Mouse (Mus musculus) bone marrow macrophage, adult 2 months (primary cell): ENCODE measurements around the gene Enah. TPM values are rescaled to one million over a fixed set of nuclear protein-coding genes. Genes with fewer than 3 reads are reported as not detected.

ENCODE experiments used
- H3K27ac ChIP-seq: 2 replicates; pipeline ENCODE4 v1.5.1; 2012; ENCODE audit warnings: low read depth, low read length; ENCODE audit not compliant: insufficient read depth
- H3K4me1 ChIP-seq: 2 replicates; pipeline ENCODE4 v1.6.1; 2012; ENCODE audit warnings: low read length; ENCODE audit not compliant: control insufficient read depth, insufficient read depth
- H3K4me3 ChIP-seq: 2 replicates; pipeline ENCODE4 v1.5.1; 2012; ENCODE audit warnings: mild to moderate bottlenecking, low read length, moderate library complexity; ENCODE audit not compliant: insufficient read depth
- CTCF ChIP-seq: IDR thresholded peaks from 2 replicates; pipeline ENCODE4 v1.5.1; 2012; ENCODE audit warnings: low read depth, mild to moderate bottlenecking, low read length, moderate library complexity
- POLR2A ChIP-seq: IDR thresholded peaks from 2 replicates; pipeline ENCODE4 v1.6.1; 2012; ENCODE audit warnings: mild to moderate bottlenecking, low read depth, low read length, borderline replicate concordance
- polyA plus RNA-seq: library from polyadenylated mRNA; stranded (reverse); fragments of >200 nt; gene quantifications from 2 replicates; pipeline ENCODE4 v1.2.4, GENCODE M21; 2012; ENCODE audit not compliant: missing spikeins, insufficient read depth, insufficient read length

Gene Enah
- polyA plus RNA-seq, 1 experiment = 3.5 TPM

DNA sequence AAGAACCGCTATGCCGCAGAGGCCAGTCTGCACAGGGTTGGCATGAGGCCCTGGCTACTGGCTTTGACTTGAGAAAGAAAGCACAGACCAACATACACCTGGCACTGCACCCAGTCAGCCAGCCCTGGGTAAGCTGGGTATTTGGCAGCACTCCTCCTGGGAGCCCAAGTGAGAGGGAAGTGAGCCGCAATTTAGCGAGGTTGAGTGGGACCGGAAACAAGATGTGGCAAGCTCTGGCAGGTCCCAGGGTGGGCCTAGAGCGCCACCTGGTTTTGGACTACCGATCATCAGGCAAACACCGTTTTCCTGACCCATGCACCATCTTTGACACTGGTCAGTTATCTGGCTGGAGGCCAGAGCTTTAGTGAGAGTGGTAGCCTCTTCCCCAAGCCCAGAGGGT, 138.3 kb downstream of the Enah start:
- no peak overlapping the region for H3K27ac ChIP-seq
- H3K4me1 ChIP-seq = peaks cover 5% of the 10 kb centered on the region
- TF ChIP-seq CTCF (peak; percentile 40; the same call in 1 of the 2 replicates), POLR2A (0 out of 2 replicates have a peak, but pooled peaks have one; percentile 1)

DNA sequence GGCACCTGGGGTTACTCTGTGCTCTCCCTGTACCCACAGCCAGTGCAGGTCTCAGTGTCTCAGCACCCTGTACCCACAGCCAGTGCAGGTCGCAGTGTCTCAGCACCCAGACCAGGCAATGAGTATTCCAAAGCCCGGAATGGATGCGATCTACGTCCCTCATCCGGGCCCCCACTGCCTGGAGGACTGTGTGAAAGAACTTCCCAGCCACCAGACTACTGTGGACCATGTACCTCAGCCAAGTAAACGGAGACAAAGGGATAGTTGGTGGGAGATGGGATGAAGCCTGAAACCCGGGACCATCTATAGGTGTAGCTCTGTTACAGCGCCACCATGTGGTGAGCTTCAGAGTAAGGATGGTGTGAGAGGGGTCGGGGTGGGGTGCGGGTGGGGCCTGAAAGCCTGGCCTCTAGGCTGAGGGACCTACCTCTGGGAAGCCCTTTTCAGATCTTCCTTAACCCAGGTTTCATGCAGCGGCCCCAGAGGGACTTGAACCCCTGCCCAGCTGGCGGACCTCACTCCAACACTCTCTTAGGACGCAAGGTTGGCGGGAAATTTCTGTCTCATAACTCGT, 139.0 kb downstream of the Enah start:
- H3K4me3 ChIP-seq = no peak overlapping the region
- no peak overlapping the region for H3K27ac ChIP-seq
- H3K4me1 ChIP-seq = peaks cover 5% of the 10 kb centered on the region
- TF ChIP-seq CTCF (0 out of 2 replicates have a peak, but pooled peaks have one; percentile 20), POLR2A (no peak)

More for the DNA sequence above, 138.3 kb downstream of the Enah start:
- H3K4me3 ChIP-seq = no peak overlapping the region

DNA sequence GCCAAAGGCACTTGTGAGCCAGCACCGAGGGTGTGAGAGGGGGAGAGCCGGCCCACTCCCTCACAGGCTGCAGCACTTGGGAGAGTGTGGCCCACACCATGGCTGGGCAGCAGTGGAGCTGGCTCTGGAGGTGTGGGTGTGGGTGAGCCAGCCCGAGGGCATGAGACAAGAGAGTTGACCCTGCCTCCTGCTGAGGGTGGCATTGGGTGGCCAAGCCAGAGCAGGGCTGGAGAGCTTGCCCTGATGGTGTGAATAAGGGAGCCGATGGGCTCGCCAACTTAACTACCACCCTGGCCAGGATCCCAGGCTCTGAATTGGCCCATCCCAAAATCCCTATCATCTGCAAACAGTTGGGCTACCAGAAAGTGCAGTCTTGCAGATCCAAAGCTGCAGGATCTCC, 141.4 kb downstream of the Enah start:
- H3K27ac ChIP-seq = no peak overlapping the region
- H3K4me3 ChIP-seq = no peak overlapping the region
- H3K4me1 ChIP-seq = peaks cover 5% of the 10 kb centered on the region
- TF ChIP-seq CTCF (no peak), POLR2A (no peak)

DNA sequence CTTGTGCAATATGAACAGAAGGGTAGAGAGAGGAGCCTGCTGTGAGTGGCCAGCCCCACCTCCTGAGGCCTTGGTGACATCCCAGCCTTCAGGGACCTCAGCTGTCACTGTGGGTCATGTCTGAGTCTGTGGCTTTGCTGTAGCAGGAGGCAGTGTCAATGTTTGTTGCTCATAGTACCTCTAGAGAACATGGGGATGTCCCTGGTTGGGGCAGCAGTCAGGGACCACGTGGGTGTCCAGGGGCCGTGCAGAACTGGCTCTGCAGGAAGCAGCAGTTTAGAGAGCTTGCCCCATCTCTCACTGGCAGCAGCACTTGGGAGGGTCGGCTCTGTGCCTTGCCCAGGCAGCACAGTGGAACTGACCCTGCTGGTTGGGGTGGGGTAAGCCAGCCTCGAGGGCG, 142.7 kb downstream of the Enah start:
- no peak overlapping the region for H3K27ac ChIP-seq
- H3K4me3 ChIP-seq = no peak overlapping the region
- TF ChIP-seq POLR2A = no peak
- no peak for TF ChIP-seq CTCF
- H3K4me1 ChIP-seq = peaks cover 5% of the 10 kb centered on the region

DNA sequence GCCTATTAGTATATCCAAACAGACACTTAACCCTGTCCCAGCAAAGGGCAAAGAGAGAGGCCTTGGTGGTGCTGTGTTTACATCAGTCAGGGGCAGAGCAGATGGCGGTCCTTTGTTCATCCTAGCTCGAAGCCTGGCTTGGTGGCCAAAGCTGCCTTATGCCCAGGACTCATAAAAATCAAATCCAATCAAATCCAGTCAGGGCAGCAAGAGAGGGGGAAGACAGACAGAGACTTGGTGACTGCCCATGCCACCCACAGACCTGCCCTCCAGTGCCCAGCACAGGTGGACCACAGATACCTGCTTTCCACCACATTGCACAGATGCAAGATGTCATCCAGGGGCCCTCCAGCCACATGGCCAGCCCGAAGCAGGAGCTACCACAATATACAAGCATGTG, 143.1 kb downstream of the Enah start:
- Histone ChIP-seq H3K27ac (no peak overlapping the region), H3K4me1 (peaks cover 3% of the 10 kb centered on the region), H3K4me3 (no peak overlapping the region)
- no peak for TF ChIP-seq POLR2A
- no peak for TF ChIP-seq CTCF

DNA sequence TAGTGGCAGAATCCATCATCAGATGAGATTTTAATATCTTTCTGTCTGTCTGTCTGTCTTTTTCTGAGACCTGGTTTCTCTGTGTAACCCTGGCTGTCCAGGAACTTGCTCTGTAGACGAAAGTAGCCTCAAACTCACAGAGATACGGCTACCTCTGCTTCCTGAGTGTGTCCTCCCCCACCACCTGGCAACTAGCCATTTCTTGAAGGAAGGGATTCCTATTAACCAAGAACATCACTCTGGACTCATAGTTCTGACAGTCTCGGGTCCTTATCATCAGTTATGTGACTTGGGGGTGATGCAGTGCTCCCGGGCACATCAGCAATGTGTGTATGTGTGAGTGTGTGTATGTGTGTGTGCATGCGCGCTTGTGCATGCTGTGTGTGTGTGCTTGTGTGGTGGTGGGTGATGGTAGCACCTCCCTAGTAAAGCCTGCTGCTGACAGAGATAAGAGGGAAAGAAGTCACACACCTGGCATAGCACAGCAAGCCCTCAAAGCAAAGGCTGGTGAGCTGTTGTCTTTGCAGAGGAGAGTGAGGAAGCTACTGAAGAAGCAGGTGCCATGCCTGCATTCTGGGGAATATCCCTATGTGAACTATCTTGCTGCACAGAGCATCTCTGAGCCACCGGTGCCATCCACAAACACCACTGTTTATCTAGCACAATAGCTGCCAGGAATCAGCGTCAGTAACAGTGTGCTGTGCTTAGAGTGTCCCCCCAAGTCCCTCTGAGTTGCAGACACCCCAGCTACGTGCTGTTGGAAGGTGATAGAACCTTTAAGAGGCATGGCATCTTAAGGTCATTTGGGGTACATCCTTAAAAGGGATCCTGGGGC, 146.5 kb downstream of the Enah start:
- no peak for TF ChIP-seq POLR2A
- no peak for TF ChIP-seq CTCF
- H3K27ac ChIP-seq = no peak overlapping the region
- H3K4me3 ChIP-seq = no peak overlapping the region
- H3K4me1 ChIP-seq = no peaks in the 10 kb centered on the region

DNA sequence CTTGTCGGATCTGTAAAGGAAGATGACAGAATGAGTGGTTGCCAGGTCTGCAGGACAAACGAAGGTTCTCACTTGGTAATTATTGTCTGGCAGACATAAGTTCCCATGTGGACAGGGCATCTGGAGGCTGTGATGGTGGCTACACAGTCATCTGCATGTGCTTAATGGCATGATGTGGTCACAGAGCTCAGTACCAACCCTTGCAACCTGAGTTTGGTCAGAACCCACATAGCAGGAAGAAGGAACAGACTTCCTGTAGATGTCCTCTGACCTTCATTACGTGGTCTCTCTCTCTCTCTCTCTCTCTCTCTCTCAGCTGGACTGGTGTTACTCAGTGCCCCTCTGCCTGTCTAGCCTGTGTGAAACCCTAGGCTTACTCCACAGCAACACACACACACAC, 147.2 kb downstream of the Enah start:
- H3K27ac ChIP-seq = no peak overlapping the region
- H3K4me3 ChIP-seq = no peak overlapping the region
- no peaks in the 10 kb centered on the region for H3K4me1 ChIP-seq
- no peak for TF ChIP-seq CTCF
- no peak for TF ChIP-seq POLR2A

DNA sequence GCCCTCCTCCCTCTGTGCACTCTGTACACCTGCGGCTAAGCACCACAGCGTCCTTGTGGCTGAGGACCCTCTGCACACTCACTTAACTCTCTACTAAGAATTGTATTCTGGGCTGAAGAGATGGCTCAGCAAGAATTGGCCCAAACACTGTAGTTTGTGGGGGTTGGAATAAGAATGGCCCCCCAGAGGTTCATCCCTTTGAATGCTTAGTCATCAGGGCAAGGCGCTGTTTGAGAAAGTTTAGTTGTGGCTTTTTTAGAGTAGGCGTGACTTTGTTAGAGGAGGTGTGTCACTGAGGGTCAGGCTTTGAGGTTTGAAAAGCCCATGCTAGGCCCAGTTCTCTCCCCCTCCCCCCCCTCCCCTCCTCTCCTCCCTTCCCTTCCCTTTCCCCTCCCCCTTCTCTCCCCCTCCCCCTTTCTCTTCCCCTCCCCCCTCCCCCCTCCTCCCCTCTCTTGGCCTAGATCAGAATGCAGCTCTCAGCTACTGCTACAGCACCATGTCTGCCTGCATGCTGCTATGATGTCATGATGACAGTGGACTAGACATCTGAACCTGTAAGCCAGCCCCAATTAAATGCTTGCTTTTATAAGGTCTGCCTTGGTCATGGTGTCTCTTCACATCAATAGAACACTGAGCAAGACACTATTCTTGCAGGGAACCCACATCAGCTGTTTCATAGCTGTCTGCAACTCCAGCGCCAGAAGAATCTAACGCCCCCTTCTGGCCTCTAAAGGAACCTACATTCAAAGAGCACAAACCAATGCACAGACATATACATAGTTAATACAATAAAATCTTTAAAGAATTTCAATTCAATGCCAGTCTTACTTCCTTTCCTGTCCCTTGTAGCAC, 153.1 kb downstream of the Enah start:
- no peak overlapping the region for H3K27ac ChIP-seq
- TF ChIP-seq CTCF = no peak
- no peak for TF ChIP-seq POLR2A
- no peak overlapping the region for H3K4me3 ChIP-seq
- H3K4me1 ChIP-seq = no peaks in the 10 kb centered on the region; the same call in 1 of the 2 replicates

DNA sequence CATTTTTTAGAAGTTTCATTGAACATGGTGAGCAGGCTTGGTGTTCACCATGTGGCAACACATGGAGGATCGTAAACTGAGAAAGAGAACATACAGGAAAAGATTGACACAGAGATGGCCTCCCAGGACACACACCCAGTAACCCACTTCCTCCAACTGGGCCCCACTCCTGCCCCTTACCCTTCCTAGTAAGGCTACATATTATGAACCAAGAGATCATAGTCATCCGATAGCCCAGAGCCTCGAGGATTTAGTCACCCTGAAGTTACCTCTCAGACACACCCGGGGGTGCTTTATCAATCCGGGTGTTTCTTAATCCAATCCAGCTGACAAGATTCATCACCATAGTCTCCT, 153.9 kb downstream of the Enah start:
- H3K4me3 ChIP-seq = no peak overlapping the region
- no peak for TF ChIP-seq CTCF
- TF ChIP-seq POLR2A = no peak
- peaks cover 7% of the 10 kb centered on the region for H3K4me1 ChIP-seq
- H3K27ac ChIP-seq = no peak overlapping the region
